Mouse (Mus musculus) large intestine, adult 2 months (tissue): Measurements from ENCODE around the gene Gipc2. TPM values are rescaled to one million over a fixed set of nuclear protein-coding genes. Genes with fewer than 3 reads are reported as not detected.
A peak's percentile ranks its signal among the peaks of the same experiment; 100 is the strongest.

Experiments
- DNase-seq: peaks from one replicate; pipeline ENCODE4 v3.0.0-alpha.2; 2012; ENCODE audit warnings: low read depth, low spot score
- WGBS: fragments of 180-500 bp; shearing (Covaris S2); methylation state at CpG from one replicate; pipeline ENCODE4 v1.1.7; 2018; 5-methylcytosine and 5-hydroxymethylcytosine counted together
- polyA plus RNA-seq: library from polyadenylated mRNA; depleted of rRNA; stranded (reverse); fragments of >200 nt; gene quantifications from 2 replicates; pipeline ENCODE4 v1.2.3, GENCODE M21; 2012

Gipc2 gene
- polyA plus RNA-seq, 1 experiment = 158 TPM

DNA sequence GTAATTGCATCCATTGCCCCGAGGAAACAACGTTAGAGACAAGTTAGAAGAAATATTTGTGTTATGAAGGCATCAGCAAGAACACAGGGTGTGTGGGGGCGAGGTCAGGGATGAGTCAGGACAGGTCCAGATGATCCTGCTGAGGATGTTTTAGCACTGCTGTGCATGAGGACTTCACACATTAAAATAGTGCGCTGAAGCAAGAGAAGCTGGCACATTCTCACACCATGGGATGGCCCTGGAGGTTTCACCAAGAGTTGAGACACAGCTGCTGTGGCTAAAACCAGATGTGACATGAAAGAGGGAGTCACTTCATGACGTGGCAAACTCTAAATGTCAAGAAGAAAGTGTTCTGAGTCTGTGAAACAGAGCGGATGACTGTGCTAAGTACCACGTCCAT, 38.9 kb downstream of the Gipc2 start:
- no peak for DNase-seq
- 78% methylated on average over 7 of the region's 7 CpGs for WGBS

DNA sequence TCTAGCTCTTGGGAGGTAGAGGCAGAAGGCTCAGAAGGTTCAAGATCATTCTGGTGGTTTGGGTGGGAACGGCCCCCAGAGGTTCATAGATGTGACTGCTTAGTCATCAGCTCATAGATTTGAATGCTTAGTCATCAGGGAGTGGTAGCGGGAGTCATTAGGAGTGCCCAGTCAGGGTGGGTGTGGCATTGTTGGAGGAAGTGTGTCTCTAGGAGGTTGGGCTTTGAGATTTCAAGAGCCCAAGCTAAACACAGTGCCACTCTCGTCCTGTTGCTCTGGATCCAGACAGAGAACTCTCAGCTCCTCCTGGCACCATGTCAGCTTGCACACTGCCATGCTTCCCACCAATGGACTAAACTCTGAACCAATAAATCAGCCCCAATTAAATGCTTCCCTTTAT, 43.3 kb downstream of the Gipc2 start:
- peak; percentile 73 for DNase-seq
- 17% methylated on average over 3 of the region's 3 CpGs for WGBS

DNA sequence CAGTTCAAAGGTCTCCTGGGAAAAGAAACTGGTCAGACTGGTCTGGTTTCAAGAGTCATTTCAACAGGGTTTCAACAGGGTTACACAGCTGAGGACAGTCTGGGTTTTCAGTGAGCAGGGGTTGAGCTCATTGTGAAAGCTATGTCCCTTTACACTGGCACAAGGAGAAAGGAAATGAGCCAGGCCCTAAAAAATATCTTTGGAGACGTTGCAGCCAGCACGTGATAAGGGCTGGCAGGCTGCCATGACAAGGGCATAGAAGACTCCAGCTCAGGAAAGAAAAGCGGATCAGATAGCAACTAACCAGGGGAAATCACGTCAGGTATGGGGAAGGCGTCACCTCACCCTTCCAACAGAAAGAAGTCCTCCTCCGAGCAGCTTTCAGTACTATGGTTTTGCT, 43.9 kb downstream of the Gipc2 start:
- 13% methylated on average over 6 of the region's 6 CpGs for WGBS
- DNase-seq = no peak

DNA sequence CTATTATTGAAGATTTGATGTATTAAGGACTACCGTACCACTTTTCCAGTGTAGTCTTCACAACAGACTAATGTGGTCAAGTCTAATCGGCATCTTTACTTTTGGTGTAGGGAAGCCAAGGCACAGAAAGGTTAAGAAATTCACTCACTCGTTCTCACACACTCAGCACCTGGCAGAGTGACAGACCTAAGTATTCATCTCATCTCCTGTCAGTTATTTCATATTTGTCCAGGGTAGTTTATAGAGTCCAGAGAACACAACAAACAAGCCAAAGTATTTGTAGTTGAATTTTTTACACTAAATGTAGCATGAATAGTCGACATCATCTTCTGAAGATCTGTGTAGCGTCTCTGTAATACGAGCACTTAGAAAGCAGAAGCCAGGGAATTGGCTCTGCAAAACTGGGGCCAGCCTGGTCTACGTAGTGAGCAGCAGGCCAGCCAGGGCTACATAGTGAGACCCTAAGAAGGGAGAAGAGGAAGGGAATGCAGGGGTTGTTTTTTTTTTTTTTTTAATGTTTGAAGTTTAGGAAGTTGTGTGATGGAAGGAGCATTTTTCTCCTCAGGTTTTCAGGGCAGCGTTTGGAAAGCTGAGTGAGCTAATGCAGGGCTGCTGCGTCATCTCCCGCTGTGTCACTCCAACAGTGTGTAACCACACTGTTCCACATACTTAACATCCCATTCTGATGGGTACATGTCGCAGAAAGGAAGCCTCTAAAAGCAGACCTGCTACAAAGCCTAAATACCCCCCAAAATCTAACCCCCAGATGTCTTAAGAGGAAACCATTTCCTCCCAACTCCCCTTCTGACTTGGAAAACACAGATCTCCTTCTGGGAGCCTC, 44.6 kb downstream of the Gipc2 start:
- 65% methylated on average over 11 of the region's 11 CpGs for WGBS

DNA sequence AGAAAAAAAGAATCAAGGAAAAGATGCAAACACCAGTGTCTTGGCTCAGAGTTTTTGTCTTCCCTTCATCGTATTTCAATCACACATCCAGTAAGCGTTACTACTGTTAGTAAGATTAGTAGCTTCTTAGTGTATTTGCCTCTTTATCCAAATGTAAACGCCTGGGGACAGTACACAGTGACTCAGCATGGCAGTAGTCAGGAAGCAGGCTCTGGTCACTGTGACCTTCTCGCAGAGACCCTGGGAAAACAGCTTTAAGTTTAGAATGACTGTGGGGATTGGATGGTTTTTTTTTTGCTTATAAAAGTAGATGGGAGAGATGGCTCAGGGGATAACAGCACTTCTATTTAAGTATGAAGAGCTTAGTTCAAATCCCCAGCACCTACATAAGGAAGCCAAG, 46.0 kb downstream of the Gipc2 start:
- 58% methylated on average over 4 of the region's 4 CpGs for WGBS
- no peak for DNase-seq

More for the DNA sequence above, 44.6 kb downstream of the Gipc2 start:
- no peak for DNase-seq

DNA sequence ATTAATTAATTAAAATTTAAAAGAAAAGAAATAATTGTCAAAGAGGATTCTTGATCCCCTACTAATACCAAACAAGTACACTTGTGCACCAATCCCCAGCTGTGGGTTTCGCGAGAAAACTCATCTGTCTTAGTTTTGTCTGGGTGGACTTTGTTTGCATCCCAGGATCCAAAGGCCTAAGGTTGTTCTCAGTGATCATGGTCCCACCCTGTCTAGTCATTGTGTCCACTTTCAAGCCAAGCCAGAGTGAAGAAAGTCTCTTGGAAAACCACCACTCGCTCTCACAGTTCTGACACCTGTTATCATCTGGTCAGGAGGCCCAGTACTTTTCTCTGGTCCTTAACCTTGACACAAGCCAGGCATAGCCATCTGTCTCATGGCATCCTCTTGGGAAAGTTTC, 48.1 kb downstream of the Gipc2 start:
- 92% methylated on average over 3 of the region's 3 CpGs for WGBS

DNA sequence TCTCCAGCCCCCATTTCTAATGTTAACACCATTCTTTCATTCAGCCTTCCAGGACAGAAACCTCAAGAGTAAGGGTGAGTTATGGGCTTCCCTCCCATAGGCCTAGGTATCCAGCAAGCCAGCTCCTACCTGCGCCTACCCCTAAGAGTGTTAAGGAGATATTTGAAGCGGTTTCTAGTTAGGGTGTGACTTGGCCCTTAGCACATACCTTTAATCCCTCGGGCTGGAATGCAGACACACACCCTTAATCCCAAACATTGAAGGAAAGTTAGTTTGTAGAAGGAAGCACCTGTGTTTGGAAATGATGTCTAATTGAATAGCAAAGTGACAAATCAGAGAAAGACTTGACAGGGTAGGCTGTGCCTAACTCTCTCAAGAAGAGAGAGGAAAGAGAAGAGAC, 49.9 kb downstream of the Gipc2 start:
- 64% methylated on average over 3 of the region's 3 CpGs for WGBS
- no peak for DNase-seq

More for the DNA sequence above, 48.1 kb downstream of the Gipc2 start:
- no peak for DNase-seq

DNA sequence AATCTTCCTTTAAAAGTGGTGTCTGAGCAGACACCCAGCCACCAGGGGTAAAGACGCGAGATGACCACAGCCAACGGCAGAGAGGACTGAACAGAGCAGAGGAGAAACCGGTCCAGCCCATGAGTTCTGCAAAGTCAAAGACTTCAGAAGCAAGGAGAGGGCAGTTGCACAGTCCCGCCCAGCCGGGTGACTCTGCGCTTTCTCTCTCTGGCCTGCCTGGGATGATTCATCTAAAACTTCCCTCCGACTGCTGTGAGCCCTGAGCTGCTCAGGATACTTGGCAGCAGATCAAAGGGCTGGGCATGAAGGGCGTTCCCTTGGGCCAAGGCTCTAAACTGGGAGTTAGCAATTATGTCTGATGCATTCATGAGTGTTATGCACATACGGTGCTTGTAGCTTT, 51.2 kb downstream of the Gipc2 start:
- WGBS = 4% methylated on average over 10 of the region's 10 CpGs
- peak; percentile 99 for DNase-seq

DNA sequence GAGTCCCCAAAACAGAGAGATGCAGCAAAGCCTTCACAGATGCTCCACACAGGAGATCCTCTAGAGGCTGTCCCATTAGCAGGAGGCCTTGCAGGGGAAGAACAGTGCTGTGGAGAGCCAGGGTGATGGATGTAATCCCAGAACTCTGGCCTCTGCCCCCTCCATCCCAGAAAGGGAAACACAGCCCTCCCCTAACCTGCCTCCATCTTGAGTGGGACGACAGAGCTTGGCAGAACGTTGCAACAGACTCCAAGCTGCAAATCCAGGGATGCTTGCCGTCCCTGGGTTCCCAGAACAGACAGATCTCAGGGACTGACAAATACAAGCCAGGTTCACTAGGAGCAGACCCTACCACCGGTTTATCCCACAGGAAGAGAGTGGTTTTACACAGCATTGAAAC, 51.8 kb downstream of the Gipc2 start:
- DNase-seq = no peak
- 48% methylated on average over 4 of the region's 4 CpGs for WGBS

DNA sequence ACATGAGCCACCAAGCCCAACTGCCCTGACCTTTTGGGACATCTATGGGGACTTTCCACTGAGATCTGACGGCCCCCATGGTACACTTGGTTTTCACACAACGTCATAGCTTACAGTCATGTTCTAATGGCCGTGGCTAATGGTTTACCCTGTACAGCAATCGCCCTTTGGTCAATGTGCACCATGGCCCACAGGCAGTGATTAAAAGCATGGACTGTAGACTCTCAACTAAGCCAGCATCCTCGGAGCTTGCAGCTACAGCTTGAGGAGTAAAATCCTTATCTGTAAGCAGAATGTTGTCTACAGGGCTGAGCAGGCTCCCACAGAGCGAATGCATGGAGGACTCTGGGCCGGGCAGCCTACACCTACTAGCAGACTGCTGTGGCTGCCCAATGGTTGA, 52.5 kb downstream of the Gipc2 start:
- WGBS = 43% methylated on average over 7 of the region's 7 CpGs
- DNase-seq = peak; percentile 46

DNA sequence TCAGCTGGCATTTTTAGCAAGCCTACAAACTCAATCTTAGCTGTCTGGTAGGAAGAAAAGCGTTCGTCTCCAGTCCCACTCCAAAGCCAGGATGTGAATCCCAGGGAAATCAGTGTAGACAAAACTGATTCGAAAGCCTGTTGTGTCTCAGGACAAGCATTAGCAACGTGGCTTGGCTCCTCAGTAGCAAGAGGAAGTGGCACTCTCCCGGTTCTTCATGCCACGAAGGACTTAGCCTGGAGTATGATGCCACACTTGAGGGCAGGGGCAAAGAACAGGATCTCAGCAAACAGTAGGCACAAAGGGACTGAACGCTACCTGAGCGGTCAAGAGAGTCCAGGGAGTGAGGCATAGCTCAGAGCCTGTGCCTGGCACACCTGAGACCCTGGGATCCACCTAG, 53.4 kb downstream of the Gipc2 start:
- WGBS = 75% methylated on average over 8 of the region's 8 CpGs
- no peak for DNase-seq

DNA sequence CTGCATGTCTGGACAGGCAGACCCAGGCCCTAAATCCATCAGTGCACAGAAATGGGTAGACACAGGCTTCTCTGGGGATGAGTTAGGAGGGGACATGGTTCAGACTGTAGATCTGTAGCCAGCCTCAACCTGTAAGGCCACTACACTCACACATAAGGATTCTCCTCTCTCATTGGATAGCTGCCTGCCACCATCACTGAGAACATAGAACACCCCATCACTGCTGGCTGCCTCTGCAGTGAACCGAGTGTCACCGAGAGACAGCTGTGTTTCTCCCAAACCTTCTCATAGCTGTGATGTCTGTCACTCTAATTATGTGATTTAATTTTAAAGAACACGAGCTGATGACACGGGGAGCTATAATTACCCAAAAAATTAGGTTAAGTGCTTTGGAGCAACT, 54.5 kb downstream of the Gipc2 start:
- DNase-seq = no peak
- WGBS = 63% methylated on average over 4 of the region's 4 CpGs

DNA sequence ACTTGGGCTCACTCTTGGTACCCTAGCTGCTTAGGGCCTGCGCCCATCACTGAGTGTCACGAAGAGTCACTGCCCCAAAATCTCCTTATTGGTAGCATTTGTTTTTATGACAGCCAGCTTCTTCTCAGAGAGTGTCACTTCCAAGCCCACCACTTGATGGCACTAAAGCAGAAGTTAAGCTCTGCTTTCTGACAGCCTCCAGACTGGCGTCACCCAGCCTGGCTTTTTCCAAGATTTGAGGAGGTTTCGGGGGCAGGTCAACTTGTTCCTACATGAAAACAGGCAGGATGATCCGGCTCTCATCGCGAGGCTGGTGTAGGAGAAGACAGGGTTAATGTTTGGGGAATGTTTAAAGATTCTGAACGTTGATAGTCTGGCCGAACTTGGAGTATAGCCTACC, 54.9 kb downstream of the Gipc2 start:
- DNase-seq = no peak
- 23% methylated on average over 9 of the region's 9 CpGs for WGBS

DNA sequence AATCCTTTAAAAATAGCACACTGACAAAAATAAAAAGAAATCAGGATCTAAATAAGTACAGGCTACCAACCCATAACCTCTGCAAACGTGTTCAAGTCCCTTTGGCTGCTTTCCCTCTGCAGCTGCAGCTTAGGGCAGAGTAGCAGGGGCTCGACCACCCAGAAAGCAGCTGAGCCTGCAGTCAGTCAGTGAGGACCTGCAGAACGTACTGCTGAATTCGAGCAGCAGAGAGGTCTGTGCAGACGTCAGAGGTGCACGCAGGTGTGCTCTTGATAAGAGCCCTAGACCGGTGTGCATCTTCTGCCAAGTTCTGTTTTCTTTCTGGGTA, 56.8 kb downstream of the Gipc2 start:
- 70% methylated on average over 7 of the region's 7 CpGs for WGBS
- no peak for DNase-seq

DNA sequence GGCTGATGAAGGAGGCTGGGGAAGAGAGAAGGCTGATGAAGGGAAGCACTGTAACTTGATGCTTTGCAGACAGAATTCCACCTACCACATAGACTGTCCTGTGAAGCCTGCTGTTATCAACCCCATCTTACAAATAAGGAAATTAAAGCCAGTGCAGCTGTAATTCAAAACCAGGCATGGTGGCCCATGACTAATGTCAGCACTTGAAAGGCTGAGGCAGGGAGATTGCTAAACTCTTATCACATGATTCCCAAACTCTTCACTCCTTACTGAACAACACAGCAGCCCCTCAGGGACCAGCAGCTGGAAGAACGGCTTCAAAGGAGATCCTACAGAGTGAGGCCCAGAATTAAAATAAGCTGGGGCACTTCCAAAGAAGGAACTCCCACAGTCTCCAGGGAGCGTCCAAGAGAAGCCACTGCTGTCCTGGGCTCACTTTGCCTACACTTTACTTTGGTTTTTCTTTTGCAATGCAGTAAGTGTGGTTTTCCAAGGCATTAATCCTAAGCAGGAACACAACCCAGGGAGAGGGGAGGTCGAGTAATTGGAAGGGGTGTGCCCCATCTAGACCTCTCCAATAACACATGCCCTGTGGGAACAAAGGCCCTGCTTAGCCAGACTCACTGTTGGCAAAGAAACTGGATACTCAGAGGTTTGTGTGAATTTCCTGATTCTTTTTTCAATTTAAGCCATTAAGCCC, 57.3 kb downstream of the Gipc2 start:
- DNase-seq = no peak
- WGBS = 54% methylated on average over 3 of the region's 3 CpGs

DNA sequence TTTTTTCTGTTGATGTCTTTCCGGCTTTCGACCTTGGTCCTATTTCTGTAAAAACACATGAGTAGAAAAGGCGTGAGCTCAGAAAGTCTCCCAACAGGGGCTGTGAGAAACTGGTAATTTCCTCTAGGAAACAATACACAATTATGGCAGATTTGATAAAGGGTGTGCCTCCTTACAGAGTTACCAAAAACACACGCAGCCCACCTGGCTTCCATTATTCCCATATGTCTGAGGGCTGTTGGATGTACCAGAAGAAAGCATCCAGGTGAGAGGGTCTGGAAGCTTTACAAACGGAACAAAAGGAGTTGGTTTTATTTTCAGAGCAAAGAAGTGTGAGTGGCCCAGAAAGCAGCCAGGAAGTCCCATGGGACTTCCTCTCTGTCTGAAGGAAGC, 58.0 kb downstream of the Gipc2 start:
- 75% methylated on average over 5 of the region's 5 CpGs for WGBS
- DNase-seq = no peak

DNA sequence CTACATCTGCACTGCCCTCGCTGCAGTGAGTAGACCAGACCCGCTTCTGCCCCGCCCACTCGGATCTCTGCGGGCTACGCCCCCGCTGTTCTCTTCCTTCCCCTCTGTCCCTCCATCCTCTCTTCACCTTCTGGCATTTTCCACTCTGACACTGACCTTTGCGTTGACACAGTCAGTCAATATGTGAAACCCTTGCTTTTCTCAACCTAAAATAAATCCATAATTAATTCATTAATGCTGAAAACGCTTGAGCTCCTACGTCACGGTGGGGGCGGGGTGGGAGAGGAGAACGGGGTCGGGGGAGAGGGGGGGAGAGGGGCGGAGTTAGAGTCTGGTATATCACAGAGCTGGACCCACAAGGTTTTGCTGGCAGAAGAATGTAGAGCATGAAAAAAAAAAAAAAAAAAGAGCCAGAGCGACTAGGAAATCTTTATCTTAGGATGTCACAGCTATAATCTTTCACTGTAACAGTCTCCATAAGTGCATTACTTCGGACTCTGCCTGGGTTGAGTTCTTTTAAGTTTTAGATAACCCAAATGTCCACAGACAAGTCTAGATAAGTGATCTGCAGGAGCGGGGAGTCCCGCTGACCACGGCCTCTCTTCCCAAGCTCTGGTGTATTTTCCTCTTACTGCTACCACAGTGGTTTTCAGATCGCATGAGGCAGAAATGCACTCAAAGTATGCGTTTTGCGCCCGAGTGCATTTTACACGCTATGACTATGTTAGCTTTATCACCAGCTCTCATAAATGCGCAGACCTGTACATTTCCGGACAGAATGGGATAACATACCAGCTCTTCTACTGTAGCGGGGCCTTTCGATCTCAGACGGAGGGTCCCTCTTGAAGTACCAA, 58.7 kb downstream of the Gipc2 start:
- WGBS = 64% methylated on average over 30 of the region's 30 CpGs
- DNase-seq = no peak

DNA sequence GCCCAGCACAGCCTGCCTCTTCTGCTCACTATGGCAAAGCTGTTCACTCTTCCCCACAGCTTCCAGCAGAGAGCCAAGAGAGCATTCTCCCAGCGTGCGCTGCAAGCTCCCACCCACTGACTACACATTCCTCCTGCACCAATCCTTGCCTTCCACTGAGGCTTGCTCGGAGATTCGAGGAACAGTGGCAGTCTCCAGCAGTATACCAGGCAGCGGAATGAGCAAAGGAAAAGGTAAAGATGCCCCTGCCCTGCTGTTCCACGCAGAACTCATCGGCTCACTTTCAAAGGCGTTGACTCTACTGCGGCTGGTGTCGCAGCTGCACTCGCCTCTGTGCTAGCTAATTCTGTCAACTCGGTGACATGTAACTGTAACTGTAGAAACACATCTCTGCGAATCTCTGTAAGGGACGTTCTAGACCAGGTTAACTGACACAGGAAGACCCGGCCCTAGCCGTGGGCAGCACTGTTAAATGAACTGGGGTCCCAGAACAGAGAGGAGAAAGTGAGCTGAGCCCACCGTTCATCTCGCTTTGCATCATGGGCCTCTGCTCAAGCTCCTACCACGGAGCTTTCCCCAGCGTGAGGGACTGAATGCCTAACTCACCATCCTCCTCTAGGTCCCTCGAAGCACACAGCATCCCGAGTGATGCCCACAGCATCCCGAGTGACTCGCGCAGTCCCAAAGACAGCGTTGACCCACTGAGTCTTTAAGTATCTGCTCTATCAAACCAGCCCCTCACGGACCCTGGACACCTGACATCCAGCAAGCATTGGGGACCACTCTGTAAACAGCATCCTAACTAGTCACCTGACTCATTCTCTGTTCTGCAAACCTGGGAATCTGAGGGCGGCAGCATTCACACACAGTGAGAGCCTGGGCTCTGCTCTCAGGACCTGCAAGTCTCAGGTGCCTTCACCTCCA, 59.5 kb downstream of the Gipc2 start:
- 53% methylated on average over 28 of the region's 28 CpGs for WGBS
- DNase-seq = no peak

DNA sequence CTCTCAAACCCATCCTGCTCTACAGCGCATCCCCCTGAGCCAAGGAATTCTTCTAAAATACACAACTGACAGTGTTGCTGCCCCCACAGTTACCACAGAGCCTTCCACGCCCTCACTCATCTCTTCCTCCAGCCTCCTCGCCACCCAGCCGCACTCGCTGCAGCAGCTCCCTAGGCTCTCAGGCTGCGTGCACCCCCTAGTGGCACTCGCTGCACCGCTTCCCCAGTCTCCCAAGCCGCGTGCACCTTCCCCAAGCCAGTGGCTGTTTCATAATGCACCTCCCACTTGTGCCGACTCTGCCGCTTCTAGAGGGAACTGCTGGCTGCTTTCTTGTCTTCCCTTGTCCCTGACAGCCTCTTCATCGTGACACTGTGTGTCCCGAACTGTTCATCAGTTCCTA, 60.7 kb downstream of the Gipc2 start:
- WGBS = 56% methylated on average over 14 of the region's 14 CpGs
- DNase-seq = no peak
